Mouse (Mus musculus): ENCODE results near the gene Uba2.

Uba2 gene

DNA sequence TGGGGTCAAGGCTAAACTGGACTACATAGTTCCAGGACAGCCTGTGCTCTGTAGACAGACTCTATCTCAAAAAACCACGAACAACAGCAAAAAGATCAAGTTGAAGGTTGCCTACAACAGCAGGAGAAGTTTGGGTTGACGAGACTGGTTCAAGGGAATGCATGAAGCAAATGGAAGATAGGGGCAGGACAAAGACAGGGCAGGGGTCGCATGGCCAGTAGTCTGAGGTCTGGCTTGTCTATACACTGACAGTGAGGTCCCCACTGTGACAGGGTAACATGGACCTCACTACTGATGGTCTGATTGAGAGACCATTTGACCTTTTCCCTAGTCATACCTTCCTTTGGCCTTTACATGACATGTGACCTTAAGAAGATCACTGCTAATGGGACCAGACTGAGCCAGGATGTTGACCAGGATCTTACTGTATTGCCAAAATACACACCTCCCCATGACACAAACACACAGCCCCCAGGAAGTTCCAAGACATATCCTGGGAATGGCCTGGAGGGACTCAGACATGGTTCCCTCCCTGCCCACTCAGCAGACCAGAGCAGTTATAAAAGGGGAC is 74.4 kb downstream of the Uba2 start, which contains the start of gene Scgb1b30:
Gene Scgb1b30, plus strand, starts transcription at position 521 of the 571 bp plus-strand sequence.
- DNase-seq (ENCODE audit: low read depth, low spot score) = no peak
